Mouse (Mus musculus) limb, embryonic 11.5 days (tissue): ENCODE measurements around the gene Senp1. TPM values are rescaled to one million over a fixed set of nuclear protein-coding genes. Genes with fewer than 3 reads are reported as not detected.

Experiments
- ATAC-seq: fragments of 200-750 bp; cut with Nextera tagmentation; 2 replicates; pipeline ENCODE4 v1.8.0; 2017; ENCODE audit warnings: low read depth; ENCODE audit not compliant: insufficient number of reproducible peaks, low FRiP score, low TSS enrichment
- DNase-seq: peaks from one replicate; pipeline ENCODE4 v3.0.0-alpha.2; 2015; ENCODE audit warnings: low spot score
- H3K27ac ChIP-seq: fragments of 300-500 bp; sonication (generic); replicated peaks from 2 replicates; pipeline ENCODE4 v1.5.1; 2014; ENCODE audit warnings: low read depth, mild to moderate bottlenecking, low read length
- H3K27me3 ChIP-seq: fragments of 300-500 bp; sonication (generic); 2 replicates; pipeline ENCODE4 v1.6.1; 2014; ENCODE audit warnings: mild to moderate bottlenecking, low read length, mixed read lengths; ENCODE audit not compliant: control insufficient read depth, insufficient read depth
- H3K36me3 ChIP-seq: fragments of 300-500 bp; sonication (generic); 2 replicates; pipeline ENCODE4 v1.6.1; 2014; ENCODE audit warnings: mild to moderate bottlenecking, low read length, moderate library complexity, mixed read lengths; ENCODE audit not compliant: control insufficient read depth, insufficient read depth
- H3K4me1 ChIP-seq: fragments of 300-500 bp; sonication (generic); 2 replicates; pipeline ENCODE4 v1.6.1; 2014; ENCODE audit warnings: low read length, mixed read lengths; ENCODE audit not compliant: control insufficient read depth, insufficient read depth
- H3K4me2 ChIP-seq: fragments of 300-500 bp; sonication (generic); 2 replicates; pipeline ENCODE4 v1.6.1; 2014; ENCODE audit warnings: low read depth, mild to moderate bottlenecking, moderate library complexity; ENCODE audit not compliant: severe bottlenecking
- H3K4me3 ChIP-seq: fragments of 300-500 bp; sonication (generic); 2 replicates; pipeline ENCODE4 v1.5.1; 2014; ENCODE audit warnings: low read depth, low read length
- H3K9ac ChIP-seq: fragments of 300-500 bp; sonication (generic); 2 replicates; pipeline ENCODE4 v1.6.1; 2014; ENCODE audit warnings: mild to moderate bottlenecking, low read length
- H3K9me3 ChIP-seq: fragments of 300-500 bp; sonication (generic); 2 replicates; pipeline ENCODE4 v1.6.1; 2016; ENCODE audit warnings: low read length; ENCODE audit not compliant: control insufficient read depth
- WGBS: fragments of 180-500 bp; shearing (Covaris S2); extraction: QIAGEN DNeasy Blood & Tissue Kit; methylation state at CpG from one replicate; pipeline ENCODE4 v1.1.7; 2014; 5-methylcytosine and 5-hydroxymethylcytosine counted together
- polyA plus RNA-seq: library from polyadenylated mRNA; unstranded; fragments of >200 nt; fragmentation: Nextera tagmentation; extraction: Ambion mirVana; gene quantifications from 2 replicates; pipeline ENCODE4 v1.2.1, GENCODE M21; 2014

Gene Senp1
- polyA plus RNA-seq, 1 experiment from 2014 or later: 50.9 TPM

- H3K4me3 ChIP-seq: no peak overlapping the region
- no peaks in the 10 kb centered on the region for H3K27me3 ChIP-seq
- H3K36me3 ChIP-seq: no peaks in the 10 kb centered on the region
- H3K4me2 ChIP-seq: no peak overlapping the region
- DNase-seq (no peak), ATAC-seq (no peak)
- no peak overlapping the region for H3K9ac ChIP-seq
- no peaks in the 10 kb centered on the region for H3K4me1 ChIP-seq
- no peaks in the 10 kb centered on the region for H3K9me3 ChIP-seq
- 94% methylated on average over 6 of the region's 6 CpGs for WGBS
- no peak overlapping the region for H3K27ac ChIP-seq
Measured at GRCm38 (mm10) chr15:98102401-98102800, 8.9 kb upstream of the Senp1 start.

GRCm38 (mm10) chr15:98098519-98098918 lies 5.0 kb upstream of the Senp1 start:
- Histone ChIP-seq H3K4me2 (no peak overlapping the region), H3K4me1 (no peaks in the 10 kb centered on the region), H3K36me3 (no peaks in the 10 kb centered on the region), H3K4me3 (no peak overlapping the region), H3K9ac (no peak overlapping the region), H3K27ac (no peak overlapping the region), H3K27me3 (no peaks in the 10 kb centered on the region), H3K9me3 (no peaks in the 10 kb centered on the region)
- ATAC-seq: no peak
- 90% methylated on average over 9 of the region's 9 CpGs for WGBS
- DNase-seq: no peak

DNA sequence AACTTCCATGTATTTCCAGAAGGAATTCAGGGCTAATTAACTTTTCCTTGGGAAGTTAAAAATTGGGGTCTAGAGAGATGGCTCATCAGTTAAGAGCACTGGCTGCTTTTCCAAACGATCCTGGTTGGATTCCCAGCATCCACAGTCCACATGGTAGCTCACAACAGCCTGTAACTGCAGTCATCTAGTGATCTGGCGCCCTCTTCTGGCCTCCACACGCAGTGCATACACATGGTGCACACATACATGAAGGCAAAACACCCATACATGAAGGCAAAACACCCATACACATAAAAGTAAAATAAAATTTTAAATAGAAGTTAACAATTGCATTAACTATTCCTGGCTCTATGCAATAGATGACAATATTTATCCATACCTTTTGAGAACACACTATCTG lies 3.4 kb upstream of the Senp1 start:
- 49% methylated on average over 3 of the region's 3 CpGs for WGBS
- no peak overlapping the region for H3K4me3 ChIP-seq
- no peak overlapping the region for H3K4me2 ChIP-seq
- H3K27me3 ChIP-seq: no peaks in the 10 kb centered on the region
- peaks cover 1% of the 10 kb centered on the region; the same call in 1 of the 2 replicates for H3K4me1 ChIP-seq
- H3K9ac ChIP-seq: no peak overlapping the region
- H3K36me3 ChIP-seq: no peaks in the 10 kb centered on the region
- no peaks in the 10 kb centered on the region for H3K9me3 ChIP-seq
- ATAC-seq: no peak
- DNase-seq: no peak
- no peak overlapping the region for H3K27ac ChIP-seq

DNA sequence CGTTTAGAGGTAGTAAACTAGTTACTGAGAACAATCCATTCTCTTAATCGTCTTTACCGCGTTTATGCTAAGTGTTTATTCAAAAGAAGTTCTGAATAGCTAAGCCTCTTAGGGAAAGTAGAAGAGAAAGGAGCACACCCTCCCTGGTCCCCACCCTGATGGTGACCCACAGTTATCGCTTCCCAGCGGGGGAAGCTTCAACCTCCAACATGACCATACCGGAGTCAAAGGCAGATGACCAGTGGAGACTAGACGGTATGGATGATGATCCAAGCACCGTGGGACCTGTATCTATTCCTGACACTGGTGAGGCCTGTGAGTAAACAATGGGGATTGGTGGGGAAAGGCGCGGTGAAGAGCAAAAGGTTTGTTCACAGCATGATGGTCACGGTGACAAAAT lies 1.4 kb upstream of the Senp1 start:
- DNase-seq (no peak), ATAC-seq (no peak)
- H3K27ac ChIP-seq: no peak overlapping the region
- no peaks in the 10 kb centered on the region for H3K9me3 ChIP-seq
- H3K4me2 ChIP-seq: no peak overlapping the region
- H3K36me3 ChIP-seq: no peaks in the 10 kb centered on the region
- no peak overlapping the region for H3K4me3 ChIP-seq
- H3K27me3 ChIP-seq: no peaks in the 10 kb centered on the region
- no peak overlapping the region for H3K9ac ChIP-seq
- peaks cover 6% of the 10 kb centered on the region; the same call in 1 of the 2 replicates for H3K4me1 ChIP-seq
- WGBS: 88% methylated on average over 12 of the region's 12 CpGs

DNA sequence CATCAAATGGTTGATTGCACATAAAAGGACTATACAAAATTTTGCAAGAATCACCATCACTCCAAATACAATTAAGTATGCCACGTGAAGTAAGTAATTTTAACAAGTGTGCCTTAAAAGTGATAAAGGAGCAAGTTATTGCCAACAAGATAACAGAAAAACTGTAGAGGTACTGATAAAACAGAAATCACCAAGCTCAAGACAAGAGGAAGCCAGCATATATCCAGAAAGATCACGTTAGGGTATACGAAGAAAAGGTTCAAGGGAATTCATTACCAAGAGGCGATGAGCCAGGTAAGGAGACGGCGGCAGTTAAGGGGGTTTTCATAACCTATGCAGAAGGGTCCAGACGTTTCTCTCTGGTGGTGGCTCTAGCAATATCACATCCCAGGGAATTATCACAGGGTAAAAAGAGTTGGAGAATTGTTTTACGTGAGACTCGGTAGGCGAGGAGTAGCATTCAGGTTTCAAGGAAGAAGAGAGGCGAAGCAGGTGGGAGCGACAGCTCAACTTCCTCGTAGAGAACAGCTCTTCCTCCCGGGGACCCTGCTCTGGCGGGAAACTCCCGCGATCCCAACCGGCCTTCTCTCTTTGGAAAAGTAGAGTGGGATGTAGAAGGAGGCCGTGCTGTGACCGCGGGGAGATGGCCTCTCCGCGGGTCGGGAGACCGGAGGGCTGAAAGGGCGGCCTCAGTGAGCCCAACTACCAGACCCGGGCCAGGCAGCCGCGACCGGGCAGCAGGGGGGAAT lies 998 bp downstream of the Senp1 start, which contains the start of gene Pfkm:
Gene Pfkm (plus strand): TSS at position 218 of the 749 bp plus-strand sequence.
- no peaks in the 10 kb centered on the region for H3K27me3 ChIP-seq
- H3K27ac ChIP-seq: peak within 1 kb of the TSS; percentile 91
- no peak for ATAC-seq
- WGBS: 1% methylated on average over 30 of the region's 30 CpGs
- peak within 1 kb of the TSS; percentile 91 for H3K9ac ChIP-seq
- H3K4me3 ChIP-seq: peak within 1 kb of the TSS; percentile 84
- no peaks in the 10 kb centered on the region for H3K9me3 ChIP-seq
- no peak for DNase-seq
- peaks cover 6% of the 10 kb centered on the region; the same call in 1 of the 2 replicates for H3K4me1 ChIP-seq
- H3K36me3 ChIP-seq: no peaks in the 10 kb centered on the region
- peak within 1 kb of the TSS; percentile 66 for H3K4me2 ChIP-seq

- DNase-seq: no peak
- H3K4me2 ChIP-seq: peak overlapping the region; percentile 66
- no peak for ATAC-seq
- H3K36me3 ChIP-seq: no peaks in the 10 kb centered on the region
- H3K4me3 ChIP-seq: peak overlapping the region; percentile 84
- no peaks in the 10 kb centered on the region for H3K27me3 ChIP-seq
- peaks cover 6% of the 10 kb centered on the region; the same call in 1 of the 2 replicates for H3K4me1 ChIP-seq
- 37% methylated on average over 4 of the region's 4 CpGs for WGBS
- no peak overlapping the region for H3K9ac ChIP-seq
- no peak overlapping the region for H3K27ac ChIP-seq
- H3K9me3 ChIP-seq: no peaks in the 10 kb centered on the region
Measured at GRCm38 (mm10) chr15:98091841-98092240, 1.7 kb downstream of the Senp1 start.

- Histone ChIP-seq H3K4me2 (no peak overlapping the region), H3K27me3 (no peaks in the 10 kb centered on the region), H3K9me3 (no peaks in the 10 kb centered on the region), H3K9ac (no peak overlapping the region), H3K36me3 (peaks cover 6% of the 10 kb centered on the region; the same call in 1 of the 2 replicates), H3K4me1 (peaks cover 6% of the 10 kb centered on the region; the same call in 1 of the 2 replicates), H3K27ac (no peak overlapping the region), H3K4me3 (no peak overlapping the region)
- WGBS: 78% methylated on average over 9 of the region's 9 CpGs
- no peak for ATAC-seq
- DNase-seq: peak; percentile 49
Measured at GRCm38 (mm10) chr15:98089421-98090183, 3.9 kb downstream of the Senp1 start.

- H3K27ac ChIP-seq: no peak overlapping the region
- DNase-seq (no peak), ATAC-seq (no peak)
- H3K4me1 ChIP-seq: peaks cover 6% of the 10 kb centered on the region; the same call in 1 of the 2 replicates
- H3K9me3 ChIP-seq: no peaks in the 10 kb centered on the region
- H3K4me2 ChIP-seq: no peak overlapping the region
- no peak overlapping the region for H3K9ac ChIP-seq
- 94% methylated on average over 1 of the region's 1 CpGs for WGBS
- H3K27me3 ChIP-seq: no peaks in the 10 kb centered on the region
- no peak overlapping the region for H3K4me3 ChIP-seq
- peaks cover 6% of the 10 kb centered on the region; the same call in 1 of the 2 replicates for H3K36me3 ChIP-seq
Measured at GRCm38 (mm10) chr15:98088889-98089288, 4.7 kb downstream of the Senp1 start.
